Mouse (Mus musculus): ENCODE data around the gene Cacna1i.

The Cacna1i gene

GRCm38 (mm10) chr15:80335196-80335595 lies 48.2 kb downstream of the Cacna1i start:
- no peak for DNase-seq

GRCm38 (mm10) chr15:80340348-80340747 lies 53.3 kb downstream of the Cacna1i start:
- DNase-seq, result peak; percentile 20 to 73

- peak; percentile 22 to 51 for DNase-seq
Observed at GRCm38 (mm10) chr15:80342394-80342793, 55.4 kb downstream of the Cacna1i start.

GRCm38 (mm10) chr15:80343031-80343430 lies 56.0 kb downstream of the Cacna1i start:
- peak; percentile 88 to 90 for DNase-seq

GRCm38 (mm10) chr15:80343731-80344130 lies 56.7 kb downstream of the Cacna1i start:
- DNase-seq, result no peak

GRCm38 (mm10) chr15:80346510-80346909 lies 59.5 kb downstream of the Cacna1i start:
- no peak for DNase-seq

GRCm38 (mm10) chr15:80350431-80350830 lies 63.4 kb downstream of the Cacna1i start:
- DNase-seq, result no peak

- DNase-seq, result no peak
Observed at GRCm38 (mm10) chr15:80358798-80359197, 71.8 kb downstream of the Cacna1i start.

GRCm38 (mm10) chr15:80361780-80362508 lies 74.9 kb downstream of the Cacna1i start:
- no peak for DNase-seq

GRCm38 (mm10) chr15:80362509-80363172 lies 75.6 kb downstream of the Cacna1i start:
- no peak for DNase-seq

- no peak for DNase-seq
Observed at GRCm38 (mm10) chr15:80363821-80364715, 77.0 kb downstream of the Cacna1i start.

- DNase-seq, result peak; percentile 7 to 11
Observed at GRCm38 (mm10) chr15:80366899-80367298, 79.9 kb downstream of the Cacna1i start.

- no peak for DNase-seq
Observed at GRCm38 (mm10) chr15:80373219-80373964, 86.4 kb downstream of the Cacna1i start.

- no peak for DNase-seq
Observed at GRCm38 (mm10) chr15:80374854-80375253, 87.8 kb downstream of the Cacna1i start.

- DNase-seq, result no peak
Observed at GRCm38 (mm10) chr15:80387185-80387584, 100.1 kb downstream of the Cacna1i start.

GRCm38 (mm10) chr15:80391791-80392190 lies 104.8 kb downstream of the Cacna1i start:
- DNase-seq, result no peak

- DNase-seq, result no peak
Observed at GRCm38 (mm10) chr15:80395035-80395434, 108.0 kb downstream of the Cacna1i start.

GRCm38 (mm10) chr15:80399451-80399850 lies 112.4 kb downstream of the Cacna1i start:
- DNase-seq, result no peak

- DNase-seq, result peak; percentile 13 to 43
Observed at GRCm38 (mm10) chr15:80401387-80401898, 114.4 kb downstream of the Cacna1i start.

GRCm38 (mm10) chr15:80401980-80402379 lies 114.9 kb downstream of the Cacna1i start:
- DNase-seq, result no peak

GRCm38 (mm10) chr15:80407873-80408272 lies 120.8 kb downstream of the Cacna1i start:
- peak; percentile 56 to 66 for DNase-seq

GRCm38 (mm10) chr15:80410661-80411060 lies 123.6 kb downstream of the Cacna1i start:
- DNase-seq, result no peak

All from kidney, postnatal 36 days (tissue).